8 mouse cellular contexts compared by ENCODE assay signal in genomic region chr14:25464611-25465307, GRCm38 (mm10). TPM values are rescaled to one million over a fixed set of nuclear protein-coding genes. Genes with fewer than 3 reads are reported as not detected.
A peak's percentile ranks its signal among the peaks of the same experiment; 100 is the strongest.
DNase-seq lines count a peak whose midpoint lies in the region; ATAC-seq lines count a peak whose summit lies in the region.

No protein-coding gene starts in this region.

- peak; percentile 22 to 56 for DNase-seq in adrenal gland, adult (ENCODE audit: inconsistent age in 2 of 2, low spot score in 1 of 2)
- no peak for DNase-seq in adrenal gland, postnatal 4 days (ENCODE audit: low spot score in 2 of 2)
- DNase-seq in urinary bladder, postnatal 14 days (ENCODE audit: low spot score) = peak; percentile 55
- no peak for DNase-seq in urinary bladder, postnatal 4 days (ENCODE audit: low spot score in 2 of 2)
- DNase-seq in adipocyte (ENCODE audit: low spot score) = no peak
- DNase-seq in right cerebral cortex, postnatal 36 days (ENCODE audit: low spot score in 2 of 2) = no peak
- DNase-seq in frontal cortex, postnatal 25 days (ENCODE audit: low spot score in 2 of 2) = no peak

- ATAC-seq in megakaryocyte, adult 5-6 weeks (ENCODE audit: poor library complexity, severe bottlenecking) = peak; percentile 36

RNA-seq across cellular contexts. Expression of gene Zmiz1, which starts 5.8 kb away (rescaled TPM):
- 100 to 1,000 TPM; 105 to 122 TPM for total RNA-seq in adrenal gland, postnatal 4 days (2021)
- 88.9 and 90.1 TPM in 2 replicates for total RNA-seq in megakaryocyte, adult 5-6 weeks (2015)
- 11.4 and 15.6 TPM in 2 replicates for total RNA-seq in megakaryocyte, adult 5-6 weeks (2017)

Comparison
In these comparisons a context has a peak if more than half of its experiments do, and no peak if none do; other contexts are left out.
1. DNase-seq: peak in adrenal gland, adult (2 of 2) and urinary bladder, postnatal 14 days (single experiment); none in adrenal gland, postnatal 4 days (0 of 2), urinary bladder, postnatal 4 days (0 of 2), adipocyte (single experiment), right cerebral cortex, postnatal 36 days (0 of 2) and frontal cortex, postnatal 25 days (0 of 2).